8 mouse cellular contexts compared by ENCODE assay signal in the genomic region with DNA sequence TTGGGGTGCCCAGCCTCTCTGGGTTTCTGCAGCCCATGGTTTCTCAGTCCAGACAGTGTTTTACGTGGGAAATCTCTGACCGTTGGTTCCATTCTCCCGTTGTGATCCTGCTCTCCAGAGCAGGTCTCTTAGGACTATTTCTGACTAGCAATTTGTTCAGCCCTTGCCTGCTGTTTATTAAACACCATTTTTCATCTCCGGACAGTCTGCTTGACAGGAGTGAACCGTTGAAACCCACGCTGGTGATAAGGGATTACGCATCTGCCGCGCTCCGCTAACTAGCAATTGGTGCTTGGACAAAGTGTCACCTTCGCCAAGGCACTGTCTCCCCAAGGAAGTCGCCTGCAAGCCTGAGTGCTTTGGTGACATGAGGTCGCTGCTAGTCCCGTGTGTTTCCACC. TPM values are rescaled to one million over a fixed set of nuclear protein-coding genes. Genes with fewer than 3 reads are reported as not detected.
DNase-seq lines count a peak whose midpoint lies in the region; ATAC-seq and TF ChIP-seq lines count a peak whose summit lies in the region.

No protein-coding gene starts in this region.

- no peaks in the 10 kb centered on the region for H3K36me3 ChIP-seq in forebrain, embryonic 10.5 days (replicated peaks)
- H3K36me3 ChIP-seq in midbrain, embryonic 15.5 days (replicated peaks), result no peaks in the 10 kb centered on the region

- peaks cover 47% of the 10 kb centered on the region for H3K27me3 ChIP-seq in forebrain, embryonic 10.5 days (ENCODE audit: poor library complexity, severe bottlenecking)
- H3K27me3 ChIP-seq in midbrain, embryonic 15.5 days (replicated peaks), result peaks cover 13% of the 10 kb centered on the region

- peak overlapping the region; percentile 67 for H3K4me2 ChIP-seq in midbrain, embryonic 15.5 days

- TF ChIP-seq CTCF in lung, adult 2 months (IDR thresholded peaks at IDR 0.05; ENCODE audit: insufficient read depth, low read length), result no peak

- H3K9me3 ChIP-seq in forebrain, embryonic 10.5 days, result no peaks in the 10 kb centered on the region
- no peaks in the 10 kb centered on the region for H3K9me3 ChIP-seq in midbrain, embryonic 15.5 days

- intact Hi-C loops in left cerebral cortex, postnatal 4 days (cut with DNase I), result no loop called here

- no peak overlapping the region for H3K27ac ChIP-seq in forebrain, embryonic 10.5 days
- H3K27ac ChIP-seq in midbrain, embryonic 15.5 days, result no peak overlapping the region

- no peak overlapping the region for H3K4me3 ChIP-seq in lung, adult 2 months (replicated peaks; ENCODE audit: extremely low read depth, low read depth, low read length)
- H3K4me3 ChIP-seq in forebrain, embryonic 10.5 days, result peak overlapping the region; percentile 60
- peak overlapping the region; percentile 41 for H3K4me3 ChIP-seq in midbrain, embryonic 15.5 days

- 6% methylated on average over 14 of the region's 14 CpGs for WGBS in lung, adult 2 months
- WGBS in forebrain, embryonic 10.5 days, result 7% methylated on average over 14 of the region's 14 CpGs
- 3% methylated on average over 14 of the region's 14 CpGs for WGBS in midbrain, embryonic 15.5 days

- H3K4me1 ChIP-seq in lung, adult 2 months (ENCODE audit: control insufficient read depth, insufficient read depth, low read length), result no peaks in the 10 kb centered on the region
- H3K4me1 ChIP-seq in forebrain, embryonic 10.5 days, result peaks cover 17% of the 10 kb centered on the region
- peaks cover 15% of the 10 kb centered on the region for H3K4me1 ChIP-seq in midbrain, embryonic 15.5 days

- DNase-seq in lung, adult 2 months, result peak; percentile 8
- DNase-seq in lung, postnatal 36 days, result no peak
- DNase-seq in forebrain, embryonic 10.5 days (ENCODE audit: extremely low spot score, low spot score), result peak; percentile 18
- peak; percentile 42 for DNase-seq in kidney, adult 9 months
- no peak for DNase-seq in spleen, postnatal 4 days (ENCODE audit: low spot score in 2 of 2)
- DNase-seq in c-Kit-positive CD71-positive TER-119-positive erythroid progenitor cells, embryonic 14.5 days (ENCODE audit: low spot score), result no peak
- no peak for DNase-seq in left cerebral cortex, postnatal 4 days

- no peak for TF ChIP-seq POLR2A in lung, adult 2 months (IDR thresholded peaks at IDR 0.05; ENCODE audit: borderline replicate concordance, extremely low read depth, low read depth, low read length)

- peak; percentile 48; the same call in 1 of the 2 replicates for ATAC-seq in midbrain, embryonic 15.5 days (replicated peaks)

- H3K9ac ChIP-seq in midbrain, embryonic 15.5 days, result peak overlapping the region; percentile 42

RNA-seq across cellular contexts. Expression of a gene that starts 0.8 kb away (rescaled TPM):
- polyA plus RNA-seq in lung, adult 2 months (2012; rRNA removed), result not detected in 2 replicates
- 0.11 TPM in 1 of 2 replicates, not detected in the other for polyA plus RNA-seq in forebrain, embryonic 10.5 days (2016; fragmentation: Nextera tagmentation; extraction: Ambion mirVana)
- 0.25 and 0.34 TPM in 2 replicates for polyA plus RNA-seq in midbrain, embryonic 15.5 days (2015; fragmentation: Nextera tagmentation; extraction: Ambion mirVana)
- 1 to 10 TPM in 1 of 2 experiments, not detected in 1; 1.0 TPM for total RNA-seq in left cerebral cortex, postnatal 4 days (2021)

RNA-seq across cellular contexts. Expression of a gene that starts 40.2 kb away (rescaled TPM):
- polyA plus RNA-seq in lung, adult 2 months (2012; rRNA removed), result not detected in 2 replicates
- not detected in 2 replicates for polyA plus RNA-seq in forebrain, embryonic 10.5 days (2016; fragmentation: Nextera tagmentation; extraction: Ambion mirVana)
- polyA plus RNA-seq in midbrain, embryonic 15.5 days (2015; fragmentation: Nextera tagmentation; extraction: Ambion mirVana), result not detected in 2 replicates
- total RNA-seq in left cerebral cortex, postnatal 4 days (2021), result not detected

RNA-seq across cellular contexts. Expression of a gene that starts 40.3 kb away (rescaled TPM):
- polyA plus RNA-seq in lung, adult 2 months (2012; rRNA removed), result 0.11 TPM in 1 of 2 replicates, not detected in the other
- polyA plus RNA-seq in forebrain, embryonic 10.5 days (2016; fragmentation: Nextera tagmentation; extraction: Ambion mirVana), result 0.45 and 0.53 TPM in 2 replicates
- polyA plus RNA-seq in midbrain, embryonic 15.5 days (2015; fragmentation: Nextera tagmentation; extraction: Ambion mirVana), result 1.1 and 1.2 TPM in 2 replicates
- under 1 TPM; 0.28 to 0.32 TPM for total RNA-seq in left cerebral cortex, postnatal 4 days (2021)

Comparison
In these comparisons a context has a peak if more than half of its experiments do, and no peak if none do; other contexts are left out.
1. DNase-seq: peak in lung, adult 2 months (single experiment), forebrain, embryonic 10.5 days (single experiment) and kidney, adult 9 months (single experiment); none in lung, postnatal 36 days (single experiment), spleen, postnatal 4 days (0 of 2), c-Kit-positive CD71-positive TER-119-positive erythroid progenitor cells, embryonic 14.5 days (single experiment) and left cerebral cortex, postnatal 4 days (single experiment).